Mouse (Mus musculus) T-helper 17 cell (primary cell): ENCODE results near the gene Aifm2.

Experiments
- in situ Hi-C, 2 experiments: fragments of 300-600 bp; cut with MboI, MseI; formaldehyde crosslinking; loops; 1 replicate in 1 of 2; 2 replicates in 1 of 2; pipeline ENCODE4 v1.15.1; 2025; ENCODE audit warnings: high pct_unique_total_duplicates in 2 of 2

Aifm2 gene

DNA sequence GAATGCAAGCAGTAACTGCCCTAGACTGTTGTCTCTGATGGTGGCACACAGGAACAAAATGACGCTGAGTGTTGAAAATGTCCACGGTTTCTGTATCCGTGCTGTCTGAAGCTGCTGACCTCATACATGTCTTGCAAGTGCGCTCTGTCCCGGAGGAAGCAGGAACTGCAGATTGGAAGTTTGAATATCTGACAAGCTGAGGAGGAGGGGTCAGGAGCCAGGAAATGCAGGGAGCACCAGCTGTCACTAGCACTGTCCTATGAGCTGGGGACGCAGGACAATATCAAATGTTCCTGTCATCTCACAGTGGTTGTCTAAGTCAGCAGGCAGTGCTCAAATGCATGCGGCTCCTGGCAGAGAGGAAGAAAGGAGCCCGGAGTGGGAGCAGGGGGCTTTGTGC, 49.6 kb downstream of the Aifm2 start:
- in situ Hi-C loops = no loop called here

- in situ Hi-C loops = no loop called here
Measured at GRCm38 (mm10) chr10:61765558-61765957, 50.5 kb downstream of the Aifm2 start.

- in situ Hi-C loops = no loop called here
Measured at GRCm38 (mm10) chr10:61766806-61767205, 51.7 kb downstream of the Aifm2 start.

- in situ Hi-C loops = loop anchor here in 1 of 2 experiments (10.0 kb wide), 1 partner anchor 1283 kb away; the partner anchor contains the start of gene Pbld1
Measured at GRCm38 (mm10) chr10:61781461-61782128, 66.5 kb downstream of the Aifm2 start.

DNA sequence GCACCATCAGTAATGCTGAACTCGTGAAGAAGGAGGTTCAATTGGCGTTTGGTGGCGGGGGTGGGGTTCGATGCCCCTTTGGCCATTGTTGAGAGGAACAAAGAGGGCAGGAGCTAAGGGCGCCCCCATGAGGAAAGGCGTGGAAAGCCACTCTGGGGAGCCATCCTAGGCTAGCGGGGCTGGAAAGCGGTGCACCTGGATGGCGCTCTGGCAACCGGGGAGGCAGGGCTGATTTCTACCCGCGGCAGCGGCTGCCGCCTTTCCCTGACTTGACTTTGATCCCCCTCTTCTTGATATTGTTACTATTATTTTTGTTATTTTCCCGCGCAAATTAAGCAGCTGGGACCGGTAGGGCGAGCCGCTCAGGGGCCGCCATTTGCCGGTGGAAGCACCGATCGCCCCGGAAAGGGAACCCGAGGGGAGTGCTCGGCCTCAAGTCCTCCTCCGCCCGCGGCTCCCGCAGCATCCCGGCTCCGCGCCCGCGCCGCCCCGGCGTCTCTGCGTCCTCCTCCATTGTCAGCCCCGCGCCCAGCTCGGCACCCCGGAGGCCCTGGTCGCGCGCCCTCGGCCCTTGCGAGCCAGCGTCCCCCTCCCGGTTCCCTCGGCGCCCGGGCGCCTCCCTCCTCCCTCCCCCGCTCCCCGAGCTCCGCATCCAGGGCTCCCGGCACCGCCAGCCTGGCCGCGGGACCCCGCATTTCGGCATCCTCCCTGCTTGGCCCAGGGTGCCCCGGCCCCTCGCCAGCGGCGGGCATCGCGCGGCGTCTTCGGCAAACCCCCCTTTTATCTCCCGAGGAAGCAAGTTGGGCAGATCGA, 67.9 kb downstream of the Aifm2 start:
- in situ Hi-C loops = loop anchor here in 1 of 2 experiments (10.0 kb wide), 1 partner anchor 1282 kb away; the partner anchor contains the start of gene Pbld1

GRCm38 (mm10) chr10:61783621-61784251, 68.7 kb downstream of the Aifm2 start, which contains the start of gene H2afy2:
Gene H2afy2, minus strand, starts transcription at chr10:61784147.
- in situ Hi-C loops = loop anchor here in 1 of 2 experiments (10.0 kb wide), 1 partner anchor 1281 kb away; the partner anchor contains the start of gene Pbld1

GRCm38 (mm10) chr10:61784414-61784813, 69.4 kb downstream of the Aifm2 start:
- in situ Hi-C loops = loop anchor here in 1 of 2 experiments (10.0 kb wide), 1 partner anchor 1280 kb away; the partner anchor contains the start of gene Pbld1

GRCm38 (mm10) chr10:61787541-61788313, 72.7 kb downstream of the Aifm2 start:
- in situ Hi-C loops = loop anchor here in 1 of 2 experiments (10.0 kb wide), 1 partner anchor 1277 kb away; the partner anchor contains the start of gene Pbld1

GRCm38 (mm10) chr10:61788499-61788898, 73.4 kb downstream of the Aifm2 start:
- in situ Hi-C loops = loop anchor here in 1 of 2 experiments (10.0 kb wide), 1 partner anchor 1276 kb away; the partner anchor contains the start of gene Pbld1
